Mouse (Mus musculus): ENCODE data around the gene Prdm2. TPM values are rescaled to one million over a fixed set of nuclear protein-coding genes. Genes with fewer than 3 reads are reported as not detected.
A peak's percentile ranks its signal among the peaks of the same experiment; 100 is the strongest.

Gene Prdm2
- polyA plus RNA-seq, 1 experiment, result 28.6 TPM

DNA sequence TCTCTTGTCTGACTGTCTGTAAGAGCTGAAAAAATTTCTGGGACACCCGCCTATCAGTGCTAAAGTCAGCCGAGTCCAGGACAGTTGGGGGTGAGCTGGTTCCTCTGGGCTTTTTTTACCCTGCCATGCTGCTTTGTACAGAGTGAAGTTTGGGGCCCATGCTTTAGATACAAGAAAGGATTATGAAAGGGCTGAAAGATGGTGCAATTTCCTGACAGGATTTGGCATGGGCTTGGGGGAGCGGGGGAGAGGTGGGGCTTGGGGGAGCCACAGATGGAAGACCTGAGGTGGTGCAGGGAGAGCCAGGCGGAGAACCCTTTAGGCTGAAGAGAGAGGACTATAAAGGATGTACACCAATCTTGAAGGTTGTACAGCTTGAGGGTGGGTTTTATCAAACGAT lies 26.3 kb upstream of the Prdm2 start:
- Histone ChIP-seq H3K4me1 (ENCODE audit: control insufficient read depth, insufficient read depth, low read length) (peaks cover 2% of the 10 kb centered on the region), H3K27ac (ENCODE audit: insufficient read depth, low read length) (no peak overlapping the region), H3K4me3 (ENCODE audit: insufficient read depth, low read length) (no peak overlapping the region)
- TF ChIP-seq CTCF (IDR thresholded peaks at IDR 0.05; ENCODE audit: borderline replicate concordance, insufficient read depth, low read length), result no peak
- TF ChIP-seq POLR2A (IDR thresholded peaks at IDR 0.05; ENCODE audit: low read depth, low read length), result no peak

DNA sequence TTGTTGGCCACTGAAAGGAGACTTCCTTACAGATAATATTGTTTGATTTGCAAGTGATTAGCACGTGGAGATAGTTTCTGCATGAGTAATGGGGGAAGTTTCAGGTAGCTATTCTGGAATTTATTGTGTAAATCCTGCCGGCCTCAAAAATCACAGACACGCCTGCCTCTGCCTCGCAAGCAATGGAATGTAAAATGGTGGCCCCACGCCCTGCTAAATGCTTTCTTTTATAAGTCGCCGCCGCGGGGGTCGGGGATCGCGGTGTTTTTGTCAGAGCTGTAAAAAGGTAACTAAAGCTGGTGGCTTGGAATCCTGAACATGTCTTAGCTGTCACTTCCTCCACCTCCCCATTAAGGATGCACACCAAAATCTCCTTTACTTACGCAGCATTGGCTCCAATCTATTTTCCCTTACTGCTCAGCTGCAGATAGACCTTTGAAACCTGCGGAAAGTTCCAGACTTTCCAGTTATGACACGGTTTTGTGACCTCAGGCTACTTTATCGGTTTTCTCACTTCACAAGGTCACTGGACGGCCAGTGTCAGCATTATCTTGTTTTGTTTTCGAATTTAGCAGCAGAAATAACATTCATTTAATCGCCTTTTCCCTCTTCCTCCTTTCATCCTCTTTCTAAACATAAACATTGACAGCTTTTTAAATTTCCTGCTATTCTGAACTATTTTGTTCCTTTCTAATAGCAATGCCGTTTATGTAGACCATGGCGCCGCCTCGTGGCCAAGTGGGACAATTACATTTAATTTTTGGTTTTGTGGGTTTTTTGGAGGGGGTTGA lies 25.6 kb upstream of the Prdm2 start:
- Histone ChIP-seq H3K4me3 (ENCODE audit: insufficient read depth, low read length) (peak overlapping the region; percentile 27), H3K27ac (ENCODE audit: insufficient read depth, low read length) (peak overlapping the region; percentile 15; the same call in 1 of the 2 replicates), H3K4me1 (ENCODE audit: control insufficient read depth, insufficient read depth, low read length) (peaks cover 2% of the 10 kb centered on the region)
- peak; percentile 45; the same call in 1 of the 2 replicates for TF ChIP-seq CTCF (IDR thresholded peaks at IDR 0.05; ENCODE audit: borderline replicate concordance, insufficient read depth, low read length)
- no peak for TF ChIP-seq POLR2A (IDR thresholded peaks at IDR 0.05; ENCODE audit: low read depth, low read length)

DNA sequence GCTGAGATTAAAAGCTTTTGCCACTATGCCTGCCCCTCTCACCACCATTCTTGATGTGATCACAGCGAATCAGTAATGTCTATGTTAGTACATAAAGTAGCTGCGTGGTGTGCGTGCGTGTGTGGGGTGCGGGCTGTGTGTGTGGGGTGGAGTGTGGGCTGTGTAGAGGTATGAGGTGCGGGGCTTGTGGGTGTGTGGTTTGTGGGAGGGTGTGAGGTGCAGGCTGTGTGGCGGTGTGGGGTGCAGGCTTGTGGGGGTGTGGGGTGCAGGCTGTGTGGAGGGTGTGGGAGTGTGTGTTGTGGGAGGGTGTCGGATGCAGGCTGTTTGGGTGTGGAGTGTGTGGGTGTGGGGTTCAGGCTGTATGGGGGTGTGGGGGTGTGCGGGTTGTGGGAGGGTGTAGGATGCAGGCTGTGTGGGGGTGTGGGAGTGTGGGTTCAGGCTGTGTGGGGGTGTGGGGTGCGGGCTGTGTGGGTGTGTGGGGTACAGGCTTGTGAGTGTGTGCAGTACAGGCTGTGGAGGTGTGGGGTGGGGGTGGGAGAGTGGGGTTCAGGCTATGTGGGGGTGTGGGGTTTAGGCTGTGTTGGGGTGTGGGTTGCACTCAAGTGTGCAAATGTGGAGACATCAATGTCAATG lies 19.1 kb upstream of the Prdm2 start:
- H3K4me1 ChIP-seq (ENCODE audit: control insufficient read depth, insufficient read depth, low read length), result 0 out of 2 replicates have a peak, but pooled peaks cover 2% of the 10 kb centered on the region
- no peak overlapping the region for H3K27ac ChIP-seq (ENCODE audit: insufficient read depth, low read length)
- no peak overlapping the region for H3K4me3 ChIP-seq (ENCODE audit: insufficient read depth, low read length)
- TF ChIP-seq POLR2A (IDR thresholded peaks at IDR 0.05; ENCODE audit: low read depth, low read length), result no peak
- TF ChIP-seq CTCF (IDR thresholded peaks at IDR 0.05; ENCODE audit: borderline replicate concordance, insufficient read depth, low read length), result no peak

DNA sequence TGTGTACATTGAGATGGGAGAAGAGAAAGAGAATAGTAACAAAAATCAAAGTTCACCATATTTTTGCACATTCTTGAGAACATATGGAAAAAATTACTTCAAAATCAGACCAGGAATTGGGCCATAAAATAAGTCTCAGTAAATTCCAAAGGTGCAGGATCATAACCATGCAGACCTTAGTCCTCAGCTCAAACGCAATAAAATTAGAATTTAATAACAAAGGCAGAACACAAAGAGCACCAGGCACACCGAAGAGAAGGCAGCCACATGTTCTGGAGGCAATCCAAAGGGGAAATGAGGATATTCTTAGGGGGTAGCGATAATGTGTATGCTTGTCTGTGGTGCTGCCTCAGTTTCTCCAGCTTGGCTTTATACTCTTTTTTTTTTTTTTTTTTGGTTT lies 18.3 kb upstream of the Prdm2 start:
- no peak for TF ChIP-seq POLR2A (IDR thresholded peaks at IDR 0.05; ENCODE audit: low read depth, low read length)
- no peak for TF ChIP-seq CTCF (IDR thresholded peaks at IDR 0.05; ENCODE audit: borderline replicate concordance, insufficient read depth, low read length)
- Histone ChIP-seq H3K4me1 (ENCODE audit: control insufficient read depth, insufficient read depth, low read length) (0 out of 2 replicates have a peak, but pooled peaks cover 2% of the 10 kb centered on the region), H3K27ac (ENCODE audit: insufficient read depth, low read length) (no peak overlapping the region), H3K4me3 (ENCODE audit: insufficient read depth, low read length) (no peak overlapping the region)

DNA sequence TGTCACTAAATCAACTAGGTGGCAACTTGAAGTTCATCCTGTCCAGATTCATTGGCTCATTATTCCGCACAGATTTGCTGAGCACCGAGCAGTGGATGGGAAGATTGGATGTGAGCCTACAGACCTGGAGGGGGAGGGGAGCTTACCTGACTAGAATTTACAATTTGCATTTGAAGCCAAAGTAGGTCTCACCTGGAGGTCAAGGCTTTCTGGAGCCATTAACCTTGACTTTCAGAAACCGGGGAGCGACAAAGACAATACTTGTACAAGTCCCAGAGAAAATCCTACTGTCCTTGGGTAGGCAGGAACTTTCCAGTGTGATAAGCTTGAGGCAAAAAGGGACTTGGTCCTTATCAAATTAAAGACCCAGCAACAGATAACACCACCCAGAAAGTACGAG lies 15.2 kb upstream of the Prdm2 start:
- TF ChIP-seq CTCF (IDR thresholded peaks at IDR 0.05; ENCODE audit: borderline replicate concordance, insufficient read depth, low read length) (no peak), POLR2A (IDR thresholded peaks at IDR 0.05; ENCODE audit: low read depth, low read length) (no peak)
- Histone ChIP-seq H3K27ac (ENCODE audit: insufficient read depth, low read length) (no peak overlapping the region), H3K4me1 (ENCODE audit: control insufficient read depth, insufficient read depth, low read length) (0 out of 2 replicates have a peak, but pooled peaks cover 2% of the 10 kb centered on the region), H3K4me3 (ENCODE audit: insufficient read depth, low read length) (no peak overlapping the region)

DNA sequence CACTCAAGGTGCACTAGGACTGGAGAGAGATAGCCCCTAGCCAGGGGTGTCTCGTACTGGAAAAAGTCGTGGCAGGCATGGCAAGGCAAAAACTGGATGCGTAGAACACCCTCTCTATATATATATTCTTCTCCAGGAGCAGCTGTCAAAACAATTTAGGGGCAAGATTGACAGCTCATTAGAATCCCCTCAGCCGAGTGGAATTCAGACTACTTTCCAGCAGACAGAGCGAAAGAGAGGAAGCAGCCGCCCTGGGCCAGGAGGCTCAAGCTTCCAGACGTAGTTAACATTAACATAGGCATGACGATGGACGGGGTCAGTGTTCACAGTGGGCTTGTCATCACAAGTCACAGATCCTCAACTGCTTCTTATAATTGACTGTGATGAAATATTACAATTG lies 13.1 kb upstream of the Prdm2 start:
- TF ChIP-seq POLR2A (IDR thresholded peaks at IDR 0.05; ENCODE audit: low read depth, low read length) (no peak), CTCF (IDR thresholded peaks at IDR 0.05; ENCODE audit: borderline replicate concordance, insufficient read depth, low read length) (no peak)
- Histone ChIP-seq H3K4me1 (ENCODE audit: control insufficient read depth, insufficient read depth, low read length) (no peaks in the 10 kb centered on the region), H3K27ac (ENCODE audit: insufficient read depth, low read length) (no peak overlapping the region), H3K4me3 (ENCODE audit: insufficient read depth, low read length) (no peak overlapping the region)

DNA sequence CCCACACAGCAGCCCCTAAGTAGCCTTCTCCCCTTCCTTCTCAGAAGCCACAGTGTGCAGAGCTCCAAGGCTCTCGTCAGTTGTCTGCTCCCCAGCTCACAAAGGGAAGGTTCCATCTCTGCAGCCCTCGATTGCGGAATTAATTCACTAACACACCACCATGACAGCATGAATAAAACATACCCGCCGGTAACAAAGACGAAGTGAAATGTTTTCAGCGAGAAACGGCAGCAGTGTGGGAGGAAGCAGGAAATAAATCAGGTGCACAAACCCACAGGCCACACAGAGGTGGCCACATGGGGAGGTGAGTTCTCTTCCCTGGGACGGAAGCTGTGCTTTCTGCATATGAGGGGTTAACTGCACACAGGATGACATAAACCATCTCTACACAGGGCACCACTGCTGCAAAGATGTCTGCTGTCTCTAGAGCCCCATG lies 6.5 kb upstream of the Prdm2 start:
- no peak for TF ChIP-seq CTCF (IDR thresholded peaks at IDR 0.05; ENCODE audit: borderline replicate concordance, insufficient read depth, low read length)
- TF ChIP-seq POLR2A (IDR thresholded peaks at IDR 0.05; ENCODE audit: low read depth, low read length), result no peak
- no peak overlapping the region for H3K27ac ChIP-seq (ENCODE audit: insufficient read depth, low read length)
- no peaks in the 10 kb centered on the region for H3K4me1 ChIP-seq (ENCODE audit: control insufficient read depth, insufficient read depth, low read length)
- no peak overlapping the region for H3K4me3 ChIP-seq (ENCODE audit: insufficient read depth, low read length)

DNA sequence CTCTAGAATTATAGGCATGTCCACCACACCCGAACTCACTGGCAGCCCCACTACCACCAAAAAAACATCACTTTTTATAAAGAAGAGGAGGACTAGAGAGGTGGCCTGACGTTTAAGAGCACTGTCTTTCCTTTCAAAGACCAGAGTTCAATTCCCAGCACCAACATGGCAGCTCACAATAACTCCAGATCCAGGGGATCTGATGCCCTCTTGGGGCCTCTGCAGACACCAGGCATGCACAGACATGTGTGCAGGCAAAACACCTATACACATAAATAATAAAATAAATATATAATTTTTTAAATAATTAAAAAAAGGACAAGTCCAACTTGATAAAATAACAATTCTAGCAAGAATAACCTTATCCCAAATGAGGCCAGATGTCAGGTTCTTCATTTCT lies 6.1 kb upstream of the Prdm2 start:
- Histone ChIP-seq H3K4me1 (ENCODE audit: control insufficient read depth, insufficient read depth, low read length) (no peaks in the 10 kb centered on the region), H3K27ac (ENCODE audit: insufficient read depth, low read length) (no peak overlapping the region), H3K4me3 (ENCODE audit: insufficient read depth, low read length) (no peak overlapping the region)
- TF ChIP-seq CTCF (IDR thresholded peaks at IDR 0.05; ENCODE audit: borderline replicate concordance, insufficient read depth, low read length), result no peak
- TF ChIP-seq POLR2A (IDR thresholded peaks at IDR 0.05; ENCODE audit: low read depth, low read length), result no peak

DNA sequence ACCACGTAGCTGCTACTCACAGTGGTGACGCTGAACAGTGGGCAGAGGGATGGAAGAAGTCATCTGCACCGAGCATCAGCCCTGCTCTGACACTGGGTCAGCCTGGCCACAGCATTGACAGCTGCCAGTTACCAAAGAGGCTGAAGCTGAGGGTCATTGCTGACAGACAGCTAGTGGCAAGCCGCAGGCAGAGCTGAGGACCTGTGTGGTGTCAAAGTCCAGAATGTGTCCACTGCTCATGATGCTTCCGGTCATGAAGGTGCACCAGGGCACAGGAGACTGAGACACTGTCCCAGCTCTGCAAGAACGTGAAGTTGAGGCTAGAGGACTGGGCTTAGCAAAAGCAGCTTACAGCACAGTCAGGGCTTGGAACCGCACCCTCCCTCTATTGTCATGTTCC lies 4.4 kb upstream of the Prdm2 start:
- TF ChIP-seq POLR2A (IDR thresholded peaks at IDR 0.05; ENCODE audit: low read depth, low read length) (no peak), CTCF (IDR thresholded peaks at IDR 0.05; ENCODE audit: borderline replicate concordance, insufficient read depth, low read length) (no peak)
- Histone ChIP-seq H3K4me3 (ENCODE audit: insufficient read depth, low read length) (no peak overlapping the region), H3K4me1 (ENCODE audit: control insufficient read depth, insufficient read depth, low read length) (no peaks in the 10 kb centered on the region; the same call in 1 of the 2 replicates), H3K27ac (ENCODE audit: insufficient read depth, low read length) (no peak overlapping the region)

DNA sequence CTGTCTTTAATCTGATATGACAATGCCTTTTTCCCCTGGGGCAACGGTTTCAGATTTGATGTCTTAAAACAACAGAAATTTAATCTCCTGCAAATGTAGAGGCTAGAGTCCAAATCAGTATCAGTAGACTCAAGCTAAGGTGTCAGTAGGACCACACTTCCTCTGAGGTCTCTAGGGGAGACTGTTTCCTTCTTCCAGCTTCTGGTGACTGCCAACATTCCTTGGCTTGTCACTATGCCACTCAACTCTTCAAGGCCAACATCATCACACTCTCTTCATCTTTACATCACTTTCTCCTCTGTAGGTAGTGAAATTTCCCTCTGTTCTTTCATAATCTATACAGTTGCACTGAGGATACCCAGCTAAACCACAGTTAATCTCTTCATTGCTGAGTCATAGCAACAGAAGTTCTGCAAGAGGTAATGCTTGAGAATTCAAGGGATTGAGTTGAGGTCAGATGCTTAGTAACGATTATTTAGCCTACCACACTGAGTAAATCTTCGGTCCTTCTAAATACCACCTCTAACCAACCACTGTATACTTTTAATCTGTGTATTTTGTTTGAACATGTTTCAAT lies 1.5 kb upstream of the Prdm2 start:
- TF ChIP-seq POLR2A (IDR thresholded peaks at IDR 0.05; ENCODE audit: low read depth, low read length), result no peak
- no peak for TF ChIP-seq CTCF (IDR thresholded peaks at IDR 0.05; ENCODE audit: borderline replicate concordance, insufficient read depth, low read length)
- H3K27ac ChIP-seq (ENCODE audit: insufficient read depth, low read length), result no peak overlapping the region
- H3K4me3 ChIP-seq (ENCODE audit: insufficient read depth, low read length), result no peak overlapping the region
- H3K4me1 ChIP-seq (ENCODE audit: control insufficient read depth, insufficient read depth, low read length), result no peaks in the 10 kb centered on the region; the same call in 1 of the 2 replicates

Data from embryonic fibroblast, embryonic 13.5 days (primary cell).